Mouse (Mus musculus) ES-E14 (cell line): Measurements from ENCODE around the gene Mtap.

ENCODE experiments used
- CHD2 ChIP-seq: IDR thresholded peaks from 2 replicates; pipeline ENCODE4 v1.6.1; 2014; ENCODE audit warnings: mild to moderate bottlenecking, low read depth, low read length, inconsistent platforms
- MAFK ChIP-seq: IDR thresholded peaks from 2 replicates; pipeline ENCODE4 v1.6.1; 2014; ENCODE audit warnings: mild to moderate bottlenecking, low read depth, low read length, inconsistent platforms; ENCODE audit not compliant: insufficient read depth
- ZNF384 ChIP-seq: IDR thresholded peaks from 2 replicates; pipeline ENCODE4 v1.6.1; 2012; ENCODE audit warnings: low read depth, low read length, inconsistent platforms

DNA sequence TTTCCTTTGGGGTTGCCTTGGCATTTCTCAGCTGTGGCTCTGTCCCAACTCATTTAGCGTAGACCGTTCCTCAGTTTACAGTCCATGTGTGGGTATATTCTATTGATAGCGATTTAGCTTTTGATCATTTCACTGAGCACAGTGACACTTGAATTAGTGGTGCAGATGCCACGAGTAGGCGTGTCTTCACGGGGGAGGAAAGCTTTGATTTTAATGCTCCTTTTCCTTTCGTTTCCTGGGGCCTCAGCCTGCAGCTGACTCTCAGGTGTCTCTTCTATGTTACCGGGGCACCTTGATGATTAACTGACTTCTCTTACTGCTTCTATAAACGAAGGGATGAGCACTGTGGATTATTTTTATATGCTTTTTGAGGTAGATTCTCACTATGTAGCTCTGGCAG lies 32.0 kb downstream of the Mtap start:
- TF ChIP-seq ZNF384: no peak
- TF ChIP-seq MAFK: no peak
- no peak for TF ChIP-seq CHD2
